Mouse (Mus musculus) CD4-positive helper T cell, adult 2 months (primary cell): ENCODE results near the gene Gsc.
"Not testable (repeated sequence)": the region's sequence is repeated elsewhere in the genome, so short reads cannot be mapped to it uniquely, and the experiment has no call there.

Source experiments
- DNase-seq: peaks from one replicate; pipeline ENCODE4 v3.0.0-alpha.2; 2012; ENCODE audit warnings: low read depth, missing footprints, low spot score

Gsc gene

DNA sequence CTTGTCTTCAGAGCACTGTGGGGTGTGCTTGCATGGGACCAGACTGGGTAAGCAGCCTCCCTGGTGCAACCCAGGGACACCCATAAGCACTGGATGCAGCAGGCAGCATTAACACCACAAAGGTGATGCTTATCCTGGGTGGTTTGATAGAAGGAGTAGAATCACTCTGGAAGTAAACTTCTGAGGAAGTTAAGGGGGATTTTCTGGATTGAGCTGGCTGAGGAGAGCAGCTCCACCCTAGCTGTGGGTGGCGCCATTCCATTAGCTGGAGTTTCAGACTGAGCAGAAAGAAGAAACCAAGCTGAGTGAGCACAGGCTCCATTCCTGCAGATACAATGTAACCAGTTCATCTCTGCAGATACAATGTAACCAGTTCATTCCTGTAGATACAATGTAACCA, 20.1 kb downstream of the Gsc start:
- DNase-seq = no peak

DNA sequence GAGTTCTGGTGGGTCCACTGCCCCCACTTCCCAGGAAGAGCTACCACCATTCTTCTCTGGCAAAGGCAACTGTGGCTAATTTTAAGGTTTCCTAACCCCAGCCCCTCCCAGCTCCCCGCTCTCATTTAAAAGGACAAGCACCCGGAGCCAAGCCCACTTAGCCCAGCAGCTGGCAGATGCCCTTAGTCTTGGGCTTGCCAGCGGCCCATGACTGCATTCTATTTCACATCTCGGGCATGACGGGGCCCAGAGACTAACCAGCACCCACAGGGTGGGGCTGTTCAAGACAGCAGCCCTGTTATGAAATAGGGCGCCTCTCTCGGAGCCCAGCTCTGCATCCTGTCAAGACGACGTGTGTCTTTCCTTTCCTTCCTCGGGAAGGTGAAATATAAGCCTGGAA, 22.9 kb downstream of the Gsc start:
- no peak for DNase-seq

- peak; percentile 9 for DNase-seq
Observed at GRCm38 (mm10) chr12:104448099-104448498, 25.0 kb downstream of the Gsc start.

- DNase-seq = not testable (repeated sequence)
Observed at GRCm38 (mm10) chr12:104447056-104447455, 26.1 kb downstream of the Gsc start.

- no peak for DNase-seq
Observed at GRCm38 (mm10) chr12:104443716-104444115, 29.4 kb downstream of the Gsc start.

- peak; percentile 29 for DNase-seq
Observed at GRCm38 (mm10) chr12:104440087-104440760, 32.9 kb downstream of the Gsc start.

DNA sequence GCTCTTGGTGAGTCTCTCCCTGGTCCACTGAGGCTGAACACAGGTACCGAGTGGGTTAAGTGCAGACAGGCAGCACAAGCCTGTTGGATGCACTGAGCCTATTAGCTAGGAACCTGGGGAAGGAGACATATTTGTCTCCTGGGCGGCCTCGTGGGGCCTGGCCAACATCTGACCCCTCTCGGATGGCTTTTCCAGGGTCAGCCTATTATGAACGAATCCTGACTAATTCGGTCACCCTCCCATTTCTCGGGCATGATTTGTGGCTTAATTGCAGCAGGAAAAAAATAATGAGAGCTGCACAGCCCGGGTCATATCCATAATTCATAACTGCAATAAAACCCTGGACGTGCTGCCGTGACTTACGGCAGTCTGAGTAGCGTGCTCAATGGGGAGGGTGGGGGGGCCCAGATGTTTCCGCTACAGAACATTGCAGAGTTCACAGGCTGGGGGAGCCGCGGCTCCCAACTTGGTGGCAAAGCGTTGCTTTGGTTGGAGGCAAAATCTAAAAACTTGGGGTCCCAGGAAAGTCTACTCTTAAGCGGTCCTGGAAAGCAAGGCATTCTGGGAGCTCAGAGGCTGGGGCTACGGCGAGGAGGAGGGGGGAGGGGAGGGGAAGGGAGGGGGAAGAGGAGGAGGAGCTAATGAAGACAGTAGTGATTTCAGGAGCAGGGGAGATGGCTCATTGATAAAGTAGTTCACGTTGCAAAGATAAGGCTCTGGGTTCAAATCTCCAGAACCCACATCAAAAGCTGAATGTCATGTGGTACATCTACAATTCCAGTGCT, 39.0 kb downstream of the Gsc start:
- no peak for DNase-seq

GRCm38 (mm10) chr12:104433214-104433613, 39.9 kb downstream of the Gsc start:
- no peak for DNase-seq

- no peak for DNase-seq
Observed at GRCm38 (mm10) chr12:104431359-104431758, 41.8 kb downstream of the Gsc start.

- peak; percentile 31 for DNase-seq
Observed at GRCm38 (mm10) chr12:104426915-104427314, 46.2 kb downstream of the Gsc start.

GRCm38 (mm10) chr12:104425591-104425990, 47.5 kb downstream of the Gsc start:
- DNase-seq = no peak

DNA sequence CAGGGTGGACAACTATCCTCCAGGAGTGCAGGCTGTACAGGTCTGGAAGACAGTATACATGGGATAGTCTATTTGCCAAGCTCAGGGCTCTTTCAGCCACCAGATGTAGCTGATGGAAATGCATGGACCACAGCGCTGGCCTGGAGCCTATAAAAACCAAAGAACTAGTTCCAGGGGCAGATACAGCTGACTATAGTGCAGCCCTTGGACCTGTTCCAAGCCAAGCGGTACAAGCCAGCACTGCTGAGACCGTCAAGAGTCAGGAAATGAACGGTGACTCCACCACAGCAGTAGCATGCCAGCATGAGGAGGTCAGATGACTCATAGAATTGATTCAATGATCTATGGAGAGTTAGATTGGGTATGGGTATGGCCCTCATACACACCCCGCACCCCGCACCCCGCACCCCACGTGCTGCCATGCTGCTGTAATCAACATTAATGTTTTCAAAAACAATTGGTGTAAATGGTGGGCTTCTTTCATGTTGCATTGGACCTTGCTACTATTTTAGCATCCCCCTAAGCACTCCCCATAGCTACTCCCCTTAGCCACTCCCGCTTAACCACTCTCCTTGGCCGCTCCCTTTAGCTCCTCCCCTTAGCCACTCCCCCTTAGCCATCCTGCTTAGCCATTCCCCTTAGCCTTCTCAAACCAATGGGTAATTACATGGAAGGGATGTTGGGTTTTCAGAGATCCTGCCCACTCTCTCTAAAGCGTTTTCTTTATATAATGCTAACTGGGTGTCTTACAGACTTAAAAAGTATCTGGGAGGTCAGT, 50.3 kb downstream of the Gsc start:
- no peak for DNase-seq
